Mouse (Mus musculus): ENCODE measurements at regions not wholly inside any gene's neighbourhood (a gene's known extent, or its start where the extent isn't known, plus 50 kb on each side); places are given as distances from the start of the nearest gene placed in this dataset.

GRCm38 (mm10) chr8:34679565-34680291 lies 568.2 kb upstream of the Gm10131 start:
- no peak overlapping the region for H3K4me3 ChIP-seq (ENCODE audit: insufficient read depth, poor library complexity, severe bottlenecking)
- no peaks in the 10 kb centered on the region for H3K36me3 ChIP-seq (ENCODE audit: control insufficient read depth, insufficient read depth)
- TF ChIP-seq FOSL1 (IDR thresholded peaks at IDR 0.05; ENCODE audit: insufficient read depth, low read length, poor library complexity, severe bottlenecking), result no peak
- TF ChIP-seq CTCF (IDR thresholded peaks at IDR 0.05; ENCODE audit: control insufficient read depth, insufficient read depth, insufficient read length), result no peak
- TF ChIP-seq CEBPB (IDR thresholded peaks at IDR 0.05; ENCODE audit: low read depth), result no peak
- no peak for TF ChIP-seq MYOD1 (IDR thresholded peaks at IDR 0.05; ENCODE audit: control insufficient read depth, insufficient read length, low read depth)
- TF ChIP-seq USF1 (IDR thresholded peaks at IDR 0.05; ENCODE audit: low read depth), result no peak
- TF ChIP-seq MYOG (IDR thresholded peaks at IDR 0.05; ENCODE audit: control insufficient read depth, extremely low read depth, insufficient read length), result no peak
- no peak for TF ChIP-seq MAX (IDR thresholded peaks at IDR 0.05)
- no peaks in the 10 kb centered on the region for H3K27me3 ChIP-seq (ENCODE audit: control insufficient read depth, insufficient read depth, insufficient read length)
- no peaks in the 10 kb centered on the region for H3K79me3 ChIP-seq (ENCODE audit: low read depth)
- H3K79me2 ChIP-seq (ENCODE audit: control insufficient read depth, insufficient read depth), result no peaks in the 10 kb centered on the region
- H3ac ChIP-seq (ENCODE audit: control insufficient read depth, insufficient read length, low read depth), result no peak overlapping the region

- H3ac ChIP-seq (ENCODE audit: control insufficient read depth, insufficient read length, low read depth), result no peak overlapping the region
- H3K36me3 ChIP-seq (ENCODE audit: control insufficient read depth, insufficient read depth), result no peaks in the 10 kb centered on the region
- H3K79me2 ChIP-seq (ENCODE audit: control insufficient read depth, insufficient read depth), result no peaks in the 10 kb centered on the region
- H3K4me3 ChIP-seq (ENCODE audit: insufficient read depth, poor library complexity, severe bottlenecking), result no peak overlapping the region
- H3K79me3 ChIP-seq (ENCODE audit: low read depth), result no peaks in the 10 kb centered on the region
- TF ChIP-seq MYOD1 (IDR thresholded peaks at IDR 0.05; ENCODE audit: control insufficient read depth, insufficient read length, low read depth), result no peak
- TF ChIP-seq USF1 (IDR thresholded peaks at IDR 0.05; ENCODE audit: low read depth), result no peak
- no peaks in the 10 kb centered on the region for H3K27me3 ChIP-seq (ENCODE audit: control insufficient read depth, insufficient read depth, insufficient read length)
Measured at GRCm38 (mm10) chr8:34678879-34679278, 567.3 kb upstream of the Gm10131 start.

GRCm38 (mm10) chr8:34671716-34672115 lies 560.2 kb upstream of the Gm10131 start:
- no peaks in the 10 kb centered on the region for H3K27me3 ChIP-seq (ENCODE audit: control insufficient read depth, insufficient read depth, insufficient read length)
- no peaks in the 10 kb centered on the region for H3K36me3 ChIP-seq (ENCODE audit: control insufficient read depth, insufficient read depth)
- no peaks in the 10 kb centered on the region for H3K79me3 ChIP-seq (ENCODE audit: low read depth)
- H3K4me3 ChIP-seq (ENCODE audit: insufficient read depth, poor library complexity, severe bottlenecking), result no peak overlapping the region
- no peaks in the 10 kb centered on the region for H3K79me2 ChIP-seq (ENCODE audit: control insufficient read depth, insufficient read depth)
- no peak for TF ChIP-seq FOSL1 (IDR thresholded peaks at IDR 0.05; ENCODE audit: insufficient read depth, low read length, poor library complexity, severe bottlenecking)
- peak; percentile 6 for TF ChIP-seq MYOD1 (IDR thresholded peaks at IDR 0.05; ENCODE audit: control insufficient read depth, insufficient read length, low read depth)
- no peak overlapping the region for H3ac ChIP-seq (ENCODE audit: control insufficient read depth, insufficient read length, low read depth)

GRCm38 (mm10) chr8:34670930-34671715 lies 559.6 kb upstream of the Gm10131 start:
- TF ChIP-seq MYOG (IDR thresholded peaks at IDR 0.05; ENCODE audit: control insufficient read depth, extremely low read depth, insufficient read length), result no peak
- no peak for TF ChIP-seq CEBPB (IDR thresholded peaks at IDR 0.05; ENCODE audit: low read depth)
- Histone ChIP-seq H3K79me2 (ENCODE audit: control insufficient read depth, insufficient read depth) (no peaks in the 10 kb centered on the region), H3ac (ENCODE audit: control insufficient read depth, insufficient read length, low read depth) (no peak overlapping the region), H3K27me3 (ENCODE audit: control insufficient read depth, insufficient read depth, insufficient read length) (no peaks in the 10 kb centered on the region), H3K79me3 (ENCODE audit: low read depth) (no peaks in the 10 kb centered on the region), H3K36me3 (ENCODE audit: control insufficient read depth, insufficient read depth) (no peaks in the 10 kb centered on the region), H3K4me3 (ENCODE audit: insufficient read depth, poor library complexity, severe bottlenecking) (no peak overlapping the region)

- Histone ChIP-seq H3K79me2 (ENCODE audit: control insufficient read depth, insufficient read depth) (no peaks in the 10 kb centered on the region), H3K36me3 (ENCODE audit: control insufficient read depth, insufficient read depth) (no peaks in the 10 kb centered on the region), H3K79me3 (ENCODE audit: low read depth) (no peaks in the 10 kb centered on the region), H3K27me3 (ENCODE audit: control insufficient read depth, insufficient read depth, insufficient read length) (no peaks in the 10 kb centered on the region), H3ac (ENCODE audit: control insufficient read depth, insufficient read length, low read depth) (no peak overlapping the region), H3K4me3 (ENCODE audit: insufficient read depth, poor library complexity, severe bottlenecking) (no peak overlapping the region)
- TF ChIP-seq USF1 (IDR thresholded peaks at IDR 0.05; ENCODE audit: low read depth) (no peak), MYOG (IDR thresholded peaks at IDR 0.05; ENCODE audit: control insufficient read depth, extremely low read depth, insufficient read length) (no peak)
Measured at GRCm38 (mm10) chr8:34669146-34669545, 557.6 kb upstream of the Gm10131 start.

- Histone ChIP-seq H3ac (ENCODE audit: control insufficient read depth, insufficient read length, low read depth) (no peak overlapping the region), H3K27me3 (ENCODE audit: control insufficient read depth, insufficient read depth, insufficient read length) (no peaks in the 10 kb centered on the region), H3K4me3 (ENCODE audit: insufficient read depth, poor library complexity, severe bottlenecking) (no peak overlapping the region), H3K79me3 (ENCODE audit: low read depth) (no peaks in the 10 kb centered on the region), H3K79me2 (ENCODE audit: control insufficient read depth, insufficient read depth) (no peaks in the 10 kb centered on the region), H3K36me3 (ENCODE audit: control insufficient read depth, insufficient read depth) (no peaks in the 10 kb centered on the region)
- TF ChIP-seq FOSL1 (IDR thresholded peaks at IDR 0.05; ENCODE audit: insufficient read depth, low read length, poor library complexity, severe bottlenecking) (no peak), CTCF (IDR thresholded peaks at IDR 0.05; ENCODE audit: control insufficient read depth, insufficient read depth, insufficient read length) (no peak), USF1 (IDR thresholded peaks at IDR 0.05; ENCODE audit: low read depth) (no peak), MAX (IDR thresholded peaks at IDR 0.05) (no peak), MYOD1 (IDR thresholded peaks at IDR 0.05; ENCODE audit: control insufficient read depth, insufficient read length, low read depth) (no peak)
Measured at GRCm38 (mm10) chr8:34664429-34664828, 552.9 kb upstream of the Gm10131 start.

All from C2C12 (cell line).